Mouse (Mus musculus) embryo, embryonic 9.5 days (tissue): Measurements from ENCODE around the gene Uchl5.

Experiments
- DNase-seq: peaks from one replicate; pipeline ENCODE4 v3.0.0-alpha.2; 2017; ENCODE audit errors: extremely low spot score

Gene Uchl5

DNA sequence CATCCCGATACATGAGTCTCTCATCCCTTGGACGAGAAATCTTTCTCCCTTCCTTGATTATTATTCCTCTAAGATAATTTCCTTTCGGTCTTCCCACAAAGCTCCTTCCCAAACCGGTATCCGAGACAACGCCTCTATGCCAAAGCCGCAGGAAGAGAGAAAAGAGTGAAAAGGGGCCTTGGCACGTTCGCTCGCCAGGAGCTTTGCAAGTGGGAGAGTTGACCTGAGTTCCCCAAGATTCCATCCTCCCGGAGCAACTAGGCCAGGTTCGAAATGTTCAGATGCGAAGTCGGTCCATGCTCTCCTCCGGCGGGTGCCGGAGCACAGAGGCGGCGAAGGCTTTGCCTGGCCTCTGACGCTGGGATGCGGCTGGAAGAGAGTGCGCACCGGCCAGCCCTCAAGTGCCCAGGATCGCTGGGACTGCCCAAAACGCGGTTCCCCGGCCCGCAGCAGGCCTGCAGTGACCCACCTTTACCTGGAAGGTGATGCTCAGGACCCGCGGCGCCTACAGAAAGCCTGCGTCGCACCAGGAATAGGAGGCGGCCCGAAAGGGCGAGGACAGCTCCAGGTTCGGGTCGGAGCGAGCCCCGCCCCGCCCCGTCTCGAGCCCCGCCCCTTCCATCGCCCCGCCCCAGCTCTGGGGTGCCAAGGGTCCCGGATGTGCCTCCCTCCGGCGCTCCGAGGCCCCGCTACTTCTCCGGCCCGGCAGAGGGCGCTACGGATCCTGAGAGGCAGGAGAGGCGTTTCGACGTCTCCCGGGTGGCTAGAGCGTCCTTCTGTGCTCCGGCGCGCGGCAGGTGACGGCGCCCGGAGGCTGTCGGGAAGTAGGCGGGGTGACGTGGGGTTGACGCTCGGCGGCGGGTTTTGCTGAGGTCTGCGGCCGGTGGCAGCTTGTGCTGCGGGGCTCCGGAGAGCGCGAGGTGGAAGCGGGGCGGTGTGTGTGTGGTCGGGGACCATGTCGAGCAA lies at the start of gene Uchl5, which contains the start of gene Trove2:
Gene Uchl5 (plus strand): TSS at position 827 of the 966 bp plus-strand sequence.
Gene Trove2 (minus strand): TSS at position 623 of the 966 bp plus-strand sequence.
- peak; percentile 99 for DNase-seq

DNA sequence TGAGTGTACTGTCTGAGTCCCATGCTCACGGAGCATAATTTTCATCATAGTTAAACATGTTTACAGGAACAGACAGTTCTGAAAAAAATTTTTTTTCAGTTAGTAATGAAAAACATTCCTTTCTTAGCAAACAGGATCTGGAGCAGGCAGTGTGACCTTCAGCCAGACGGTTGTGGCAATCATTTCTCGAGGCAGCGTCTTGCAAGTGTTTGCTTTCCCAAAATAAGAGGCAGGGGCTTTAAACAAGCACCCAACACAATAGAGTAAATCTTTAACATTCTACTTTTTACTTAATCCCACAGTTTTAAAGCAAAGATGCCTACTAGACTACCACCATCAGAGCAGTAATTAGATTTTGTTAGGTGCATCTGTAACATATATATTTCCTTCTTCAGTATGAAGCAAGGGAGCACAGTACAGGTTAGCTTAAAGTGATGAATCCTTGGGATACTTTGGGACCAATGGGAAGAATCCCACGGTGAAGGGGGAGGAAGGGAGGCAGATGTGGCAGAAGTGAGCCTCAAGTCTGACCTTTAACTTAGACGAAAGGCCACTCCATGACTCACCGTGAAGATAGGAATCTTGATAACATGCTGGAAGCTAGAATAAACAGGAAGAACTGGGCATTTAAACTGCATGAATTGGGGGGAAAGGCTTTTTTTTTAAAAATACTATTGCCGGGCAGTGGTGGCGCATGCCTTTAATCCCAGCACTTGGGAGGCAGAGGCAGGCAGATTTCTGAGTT lies 49.2 kb upstream of the Uchl5 start:
- DNase-seq: no peak

DNA sequence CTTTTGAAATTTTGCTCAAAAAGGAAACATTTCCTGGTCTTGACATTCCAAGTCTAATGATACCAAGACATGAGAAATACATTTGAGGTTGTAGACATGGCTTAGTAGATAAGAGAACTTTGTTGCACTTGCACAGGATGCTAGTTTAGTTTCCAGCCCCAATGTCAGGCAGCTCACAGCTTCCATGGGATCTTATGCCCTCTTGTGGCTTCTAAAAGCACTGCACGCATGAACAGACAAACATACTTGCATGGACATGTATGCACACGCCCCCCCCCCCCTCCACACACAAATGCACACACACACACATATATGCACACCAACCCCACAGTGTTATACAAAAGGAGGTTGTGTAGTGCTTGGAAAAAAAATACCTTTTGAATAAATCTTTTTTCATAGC lies 46.2 kb upstream of the Uchl5 start:
- DNase-seq: no peak

DNA sequence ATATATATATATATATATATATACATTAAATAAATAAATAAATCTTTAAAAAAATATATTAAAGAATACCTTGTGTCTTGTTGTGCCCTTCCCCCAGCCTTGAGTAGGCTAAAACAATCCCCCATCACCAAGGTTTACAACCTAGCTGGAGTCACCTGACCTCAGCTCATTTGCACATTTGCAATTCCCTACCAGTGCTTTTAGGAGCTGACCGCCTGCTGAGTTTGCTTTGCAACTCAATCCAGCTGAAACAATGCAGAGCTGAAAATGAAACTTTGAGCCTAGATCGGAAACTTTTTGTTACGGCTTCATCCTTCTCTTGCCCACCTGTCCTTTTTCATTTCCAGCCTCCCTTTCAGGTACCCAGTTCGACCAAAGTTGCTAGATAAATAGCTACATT lies 45.4 kb upstream of the Uchl5 start:
- no peak for DNase-seq

DNA sequence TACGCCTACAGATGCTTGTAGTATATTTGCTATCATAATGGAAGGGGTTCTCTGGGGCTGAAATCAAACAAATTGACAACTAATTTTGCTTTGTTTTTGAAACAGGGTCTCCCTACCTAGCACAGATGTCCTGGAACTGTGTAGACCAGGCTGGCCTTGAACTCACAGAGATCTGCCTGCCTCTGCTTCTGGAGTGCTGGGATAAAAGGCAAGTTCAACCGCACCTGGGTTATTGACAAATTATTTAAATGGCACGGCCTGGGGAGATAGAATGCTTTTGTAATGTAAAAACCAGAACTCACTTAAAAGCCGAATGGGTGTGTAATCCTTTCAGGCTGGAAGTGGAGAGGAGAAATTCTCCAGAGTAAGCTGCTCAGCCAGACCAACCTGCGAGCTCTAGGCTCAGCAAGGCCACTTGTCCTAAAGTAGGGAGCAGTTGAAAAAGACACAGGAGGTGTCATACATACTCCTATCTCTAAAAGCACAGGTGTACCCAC lies 43.1 kb upstream of the Uchl5 start:
- DNase-seq: no peak

DNA sequence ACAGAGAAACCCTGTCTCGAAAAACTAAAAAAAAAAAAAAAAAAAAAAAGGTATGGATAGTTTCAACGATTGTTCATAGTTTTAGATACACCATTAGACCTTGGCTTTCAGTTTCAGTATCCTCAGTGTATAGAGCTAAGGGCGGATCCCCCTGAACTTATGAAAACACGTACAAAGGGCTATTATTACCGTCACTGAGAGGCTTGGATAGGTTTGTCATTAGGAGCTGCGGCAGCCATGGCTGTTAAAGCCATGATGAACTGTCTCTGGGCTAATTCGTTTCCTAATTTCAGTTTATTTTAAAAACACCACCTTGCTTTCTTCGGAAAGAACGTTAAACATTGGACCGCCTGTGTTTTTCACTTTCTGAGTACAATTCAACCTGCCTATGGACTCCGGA lies 38.3 kb upstream of the Uchl5 start:
- DNase-seq: no peak

DNA sequence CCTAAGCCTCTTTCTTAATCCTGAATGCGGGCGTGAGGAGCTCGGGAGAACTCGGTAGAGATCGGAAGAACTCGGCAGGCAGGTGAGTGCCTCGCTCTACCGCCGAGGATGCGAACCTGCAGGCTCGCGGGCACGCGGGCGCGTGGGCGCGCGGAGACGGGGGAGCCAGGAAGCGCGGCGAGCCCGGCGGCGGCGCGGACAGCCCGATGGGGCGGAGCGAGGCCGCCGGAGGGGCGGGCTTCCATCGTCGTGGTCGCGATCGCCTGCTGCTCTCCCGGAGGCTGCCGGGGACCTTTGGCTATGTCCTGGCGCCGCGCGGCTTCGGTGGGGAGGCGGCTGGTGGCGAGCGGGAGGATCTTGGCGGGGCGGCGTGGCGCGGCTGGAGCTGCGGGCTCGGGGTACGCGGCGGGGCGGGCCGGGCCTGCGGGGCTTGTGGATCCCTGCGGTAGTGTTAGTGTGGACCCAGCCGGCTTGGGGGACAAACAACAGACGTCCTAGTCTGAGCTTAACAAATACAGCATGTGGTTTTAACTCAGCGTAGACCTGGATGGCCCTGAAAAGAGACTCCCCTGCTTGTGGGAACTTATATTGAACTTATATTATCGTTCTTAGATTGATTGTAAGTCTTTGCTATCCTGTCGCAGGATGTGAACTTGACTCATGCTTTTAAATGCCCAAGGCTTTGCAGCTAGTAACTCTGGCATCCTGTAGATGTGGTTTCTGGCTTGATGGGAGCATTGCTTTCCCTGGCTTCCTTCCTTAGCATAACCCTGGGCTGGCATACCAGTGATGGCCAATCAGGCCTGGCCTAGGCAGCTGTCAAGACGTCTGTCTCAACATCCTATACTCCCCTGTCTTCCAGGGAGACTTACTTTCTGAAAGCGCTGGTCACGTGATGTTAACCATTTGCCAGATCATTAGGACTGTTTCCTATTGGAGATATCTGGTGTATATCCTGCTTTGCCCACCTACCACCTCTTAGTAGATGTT lies 37.4 kb upstream of the Uchl5 start:
- peak; percentile 85 for DNase-seq

DNA sequence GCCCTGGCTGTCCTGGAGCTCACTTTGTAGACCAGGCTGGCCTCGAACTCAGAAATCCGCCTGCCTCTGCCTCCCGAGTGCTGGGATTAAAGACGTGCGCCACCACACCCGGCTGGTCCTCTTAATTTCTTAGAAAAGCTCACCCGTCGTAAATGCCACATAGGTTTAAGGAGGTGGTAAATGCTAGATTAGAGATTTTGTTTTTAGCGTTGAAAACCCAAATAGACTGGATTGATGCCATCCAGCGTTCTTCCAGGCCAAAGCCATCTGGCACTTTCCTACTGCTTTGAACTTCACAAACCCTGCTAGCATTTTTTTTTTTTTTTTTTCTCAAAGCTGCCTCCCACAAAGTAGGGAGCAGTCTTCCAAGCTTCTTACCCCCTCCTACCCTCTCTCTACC lies 36.5 kb upstream of the Uchl5 start:
- DNase-seq: no peak

DNA sequence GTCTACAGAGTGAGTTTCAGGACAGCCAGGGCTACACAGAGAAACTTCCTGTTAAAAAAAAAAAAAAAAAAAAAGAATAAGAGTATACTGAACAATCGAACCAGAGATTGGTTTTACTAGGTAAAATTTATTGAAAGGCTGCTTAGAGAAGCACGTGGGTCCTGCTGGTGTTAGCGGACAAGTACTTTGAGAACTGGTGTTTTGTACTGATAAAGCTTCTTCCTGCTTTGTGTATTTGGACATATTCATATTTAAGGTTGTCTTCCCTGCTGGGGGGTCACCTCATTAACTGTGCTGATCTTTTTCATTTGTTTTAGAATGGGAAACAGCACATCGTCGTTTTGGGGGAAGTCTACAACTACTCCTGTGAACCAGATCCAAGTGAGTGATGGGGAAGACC lies 35.7 kb upstream of the Uchl5 start:
- no peak for DNase-seq

DNA sequence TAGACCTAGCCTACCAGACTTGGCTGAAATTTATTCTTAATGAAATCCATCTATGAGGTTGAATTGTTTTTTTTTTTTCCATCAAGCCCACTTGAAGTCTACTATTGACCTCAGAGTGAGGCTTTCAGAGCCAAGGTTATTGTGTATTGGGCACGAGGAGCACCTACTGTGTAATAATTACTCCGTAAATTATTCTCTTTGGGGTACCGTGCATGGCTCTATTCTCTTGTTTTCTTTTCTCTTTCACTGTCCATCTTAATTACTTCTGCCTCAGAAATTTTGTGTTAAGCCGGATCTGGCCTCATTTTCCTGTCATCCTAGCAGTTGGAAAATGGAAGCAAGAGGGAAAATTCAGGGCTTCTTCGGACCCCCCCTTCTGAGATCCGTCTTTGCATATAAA lies 34.9 kb upstream of the Uchl5 start:
- DNase-seq: no peak

DNA sequence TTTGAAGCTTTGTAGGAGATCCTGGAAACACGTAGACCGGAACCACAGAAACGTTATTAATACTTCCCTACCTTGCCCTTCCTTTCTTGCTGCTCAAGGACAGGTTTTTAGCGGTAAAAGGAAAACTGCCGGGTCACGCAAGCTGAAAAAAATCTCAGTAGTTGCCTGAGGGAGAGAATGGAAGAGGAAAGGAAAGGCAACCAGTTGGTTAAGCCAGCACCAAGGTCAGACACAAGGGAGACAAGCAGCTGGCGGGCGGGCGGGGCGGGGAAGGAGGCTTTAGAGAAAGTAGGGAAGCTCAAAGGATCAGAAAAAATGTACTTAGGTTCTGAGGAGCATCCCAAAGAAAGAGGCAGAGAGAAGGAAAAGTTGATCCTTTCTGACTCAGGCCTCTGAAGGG lies 31.2 kb upstream of the Uchl5 start:
- no peak for DNase-seq

DNA sequence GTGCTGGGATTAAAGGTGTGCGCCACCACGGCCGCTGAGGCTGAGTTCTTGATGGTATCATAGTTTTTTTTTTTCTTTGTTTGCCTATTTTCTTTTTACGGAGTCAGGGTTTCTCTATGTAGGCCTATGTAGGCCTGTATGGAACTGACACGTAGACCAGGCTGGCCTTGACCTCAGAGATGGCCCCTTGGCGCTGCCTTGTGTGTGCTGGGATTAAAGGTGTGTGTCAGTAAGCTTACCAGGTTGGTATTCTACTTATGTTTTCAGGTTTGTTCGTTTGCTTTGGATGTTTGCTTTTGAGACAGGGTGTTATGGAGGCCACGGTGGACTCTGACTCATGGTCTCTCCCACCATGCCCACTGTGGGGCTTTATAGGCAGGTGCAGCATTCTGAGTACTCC lies 14.9 kb upstream of the Uchl5 start:
- no peak for DNase-seq

DNA sequence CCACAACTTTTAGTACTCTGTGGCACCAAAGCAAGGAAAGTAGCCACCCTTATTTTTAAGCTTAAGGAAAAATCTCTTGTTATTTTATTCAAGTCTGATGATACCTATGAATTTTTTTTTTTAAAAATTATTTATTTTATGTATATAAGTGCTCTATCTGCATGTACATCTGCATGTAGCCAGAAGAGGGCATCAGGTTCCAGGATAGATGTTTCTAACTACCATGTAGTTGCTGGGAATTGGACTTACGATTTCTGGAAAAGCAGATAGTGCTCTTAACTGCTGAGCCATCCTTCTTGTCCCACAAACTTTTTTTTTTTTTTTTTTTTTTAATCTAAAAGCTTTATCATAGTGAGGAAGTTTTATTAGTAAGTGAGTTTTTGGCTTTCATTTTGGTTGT lies 12.6 kb upstream of the Uchl5 start:
- no peak for DNase-seq

DNA sequence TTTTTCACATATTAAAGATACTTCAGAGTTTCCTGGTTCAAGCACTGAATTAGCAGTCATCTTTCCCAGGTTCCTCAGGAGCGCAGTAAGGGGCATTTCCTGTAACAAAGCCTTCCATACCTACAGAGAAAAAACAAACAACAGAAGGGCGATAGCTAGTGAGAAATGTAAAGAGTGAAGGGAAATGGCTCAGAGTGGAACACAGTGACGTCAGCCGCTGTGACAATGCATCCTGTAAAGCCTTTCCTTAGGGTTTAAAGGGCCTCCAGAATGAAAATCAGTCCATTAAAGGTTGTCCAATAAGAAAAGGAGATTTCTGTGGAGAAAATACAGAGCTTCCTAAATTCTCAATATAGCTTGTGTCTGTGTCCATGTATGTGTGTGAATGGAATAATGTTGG lies 11.3 kb upstream of the Uchl5 start:
- DNase-seq: no peak

DNA sequence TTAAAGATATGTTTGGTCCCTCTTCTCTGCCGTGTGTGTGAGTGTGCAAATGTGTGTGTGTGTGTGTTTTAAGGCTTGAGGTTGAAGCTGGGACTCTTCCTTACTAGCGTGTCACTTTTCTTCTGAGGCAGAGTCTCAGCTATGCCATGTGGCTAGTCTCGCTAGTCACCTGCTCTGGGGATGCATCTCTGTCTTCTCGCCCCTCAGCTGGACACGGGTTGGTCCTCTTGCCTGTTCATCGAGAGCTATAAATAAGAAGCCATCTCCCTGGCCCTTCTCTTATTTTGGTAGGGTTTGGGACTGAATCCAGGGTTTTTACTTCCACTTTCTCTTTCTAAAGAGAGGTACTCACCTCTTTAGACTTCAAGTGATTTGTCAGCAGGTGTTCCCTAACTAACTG lies 10.8 kb upstream of the Uchl5 start:
- DNase-seq: no peak

DNA sequence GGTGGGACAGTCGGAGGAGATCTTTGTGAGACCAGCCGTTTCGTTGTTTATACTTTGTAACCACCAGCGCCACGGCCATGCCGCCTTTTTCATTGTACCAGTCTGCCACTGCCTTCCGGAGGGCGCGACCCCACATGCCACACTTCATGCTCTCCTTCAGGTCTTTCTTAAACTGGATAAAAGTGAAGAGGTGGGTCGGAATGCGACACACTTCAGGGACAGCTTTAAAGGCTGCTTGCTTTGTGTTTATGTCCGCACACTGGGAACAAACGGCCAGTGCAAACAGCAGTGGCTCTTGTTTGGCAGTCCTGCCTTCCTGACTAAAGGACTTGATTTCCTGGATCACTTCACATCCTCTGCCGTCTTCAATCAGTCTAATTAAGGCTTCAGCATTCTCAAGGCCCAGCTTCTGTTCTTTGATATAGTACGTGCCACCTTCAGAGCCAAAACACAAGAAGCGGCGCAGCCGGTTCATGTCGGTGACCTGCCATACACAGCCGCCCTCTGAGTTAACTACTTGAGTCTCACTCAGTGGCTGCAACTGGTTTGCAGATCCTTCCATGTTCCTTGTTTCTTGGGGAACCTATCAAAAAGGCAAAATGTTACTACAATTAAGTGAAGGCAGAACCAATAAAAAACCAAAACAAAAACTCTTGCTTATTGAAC lies 6.5 kb upstream of the Uchl5 start:
- DNase-seq: peak; percentile 5

DNA sequence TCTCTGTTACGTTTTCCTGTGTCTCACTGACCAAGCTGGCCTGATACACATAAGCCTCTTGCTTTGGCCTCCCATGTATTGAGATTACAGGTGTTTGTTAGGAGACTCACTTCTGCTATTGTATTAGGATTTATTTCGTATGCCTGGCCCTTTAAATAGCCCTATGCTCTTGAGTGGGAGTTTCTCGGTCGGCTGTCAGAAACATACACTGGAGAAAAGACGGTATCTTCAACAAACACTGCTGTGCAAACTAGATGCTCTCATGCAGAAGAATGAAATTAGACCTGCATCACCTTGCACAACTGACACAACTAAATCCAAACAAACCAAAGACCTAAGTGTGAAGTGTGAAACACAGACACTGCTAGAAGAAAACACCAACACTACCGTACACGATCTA lies 4.0 kb upstream of the Uchl5 start:
- DNase-seq: no peak

DNA sequence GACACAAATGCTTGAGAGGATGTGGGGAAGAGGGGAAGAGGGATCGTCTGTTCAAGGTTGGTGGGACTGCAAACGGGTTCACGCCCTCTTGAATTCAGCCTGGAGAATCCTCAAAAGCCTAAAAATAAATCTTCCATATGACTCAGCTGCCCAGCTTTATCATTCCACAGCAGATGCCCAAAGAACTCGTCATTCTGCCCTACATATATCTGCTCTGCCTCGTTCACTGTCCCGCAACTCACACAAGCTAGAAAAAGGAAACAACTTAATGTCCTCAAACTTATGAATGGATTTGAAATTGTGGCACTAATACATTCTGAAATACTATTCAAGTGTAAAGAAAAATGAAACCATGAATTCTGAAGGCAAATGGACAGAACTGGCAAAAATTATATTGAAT lies 3.2 kb upstream of the Uchl5 start:
- DNase-seq: no peak

DNA sequence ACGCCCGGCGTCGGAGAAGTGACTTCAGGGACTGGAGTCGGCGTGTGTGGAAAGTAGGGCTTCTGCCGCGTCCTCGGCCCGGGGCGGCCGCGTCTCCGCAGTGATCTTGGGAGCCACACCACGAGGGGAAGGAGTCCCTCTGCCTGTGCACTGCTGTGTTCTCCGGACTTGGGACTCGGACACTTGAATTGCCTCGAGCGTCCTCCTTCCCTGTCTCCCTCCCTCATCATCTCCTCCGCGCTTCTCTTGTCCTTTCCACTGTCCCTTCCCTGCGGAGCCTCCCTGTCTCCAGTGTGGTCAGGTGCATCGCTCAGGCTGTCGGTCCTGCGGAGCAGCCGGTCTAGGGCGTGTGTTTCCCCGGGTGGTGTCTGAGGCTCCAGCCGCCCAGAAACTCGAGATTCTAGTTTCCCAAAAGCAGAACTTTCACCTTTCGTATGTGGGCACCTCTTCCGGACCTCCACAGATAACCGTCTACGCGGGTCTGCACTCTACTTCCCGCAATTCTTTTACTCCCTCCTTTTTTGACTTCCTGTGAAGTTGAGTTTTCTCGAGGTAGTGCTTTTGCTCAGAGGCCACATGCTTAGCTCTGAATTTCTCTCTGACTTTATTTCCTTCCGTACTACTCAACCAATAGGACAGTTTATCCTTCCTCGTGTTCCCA lies 616 bp downstream of the Uchl5 start:
- no peak for DNase-seq

DNA sequence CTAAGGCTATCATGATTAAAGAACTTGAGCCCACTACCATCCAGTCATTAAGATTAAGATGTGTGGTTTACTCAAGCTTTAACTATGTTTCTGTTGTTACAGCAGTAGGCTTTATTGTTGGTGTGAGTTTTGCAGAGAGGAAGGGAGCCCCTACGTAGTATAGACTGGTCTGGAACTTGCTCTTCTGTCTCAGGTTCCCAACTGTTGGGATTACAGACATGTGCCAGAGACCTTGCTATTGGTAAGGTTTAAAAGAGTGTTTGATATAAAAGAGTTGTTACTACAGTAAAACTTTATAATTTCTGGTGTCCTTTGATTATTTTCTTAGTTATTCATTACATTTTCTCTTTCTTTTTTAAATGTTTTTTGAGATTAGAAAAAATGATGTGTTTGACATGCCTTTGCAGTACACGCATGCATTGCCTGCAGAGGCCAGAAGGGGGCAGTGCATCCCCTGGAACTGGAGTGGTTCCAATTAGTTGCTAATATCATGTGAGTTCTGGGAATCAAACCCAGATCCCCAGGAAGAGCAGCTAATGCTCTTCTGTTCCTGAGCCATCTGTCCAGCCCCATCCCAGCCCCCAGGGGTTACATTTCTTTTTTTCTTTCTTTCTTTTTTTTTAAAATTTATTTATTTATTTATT lies 11.6 kb downstream of the Uchl5 start:
- peak; percentile 40 for DNase-seq
